Mouse (Mus musculus) embryonic facial prominence, embryonic 13.5 days (tissue): Measurements from ENCODE around the gene 4921539E11Rik. TPM values are rescaled to one million over a fixed set of nuclear protein-coding genes. Genes with fewer than 3 reads are reported as not detected.

Experiments
- ATAC-seq: fragments of 200-750 bp; cut with Nextera tagmentation; 2 replicates; pipeline ENCODE4 v1.8.0; 2017; ENCODE audit warnings: low read depth; ENCODE audit not compliant: insufficient number of reproducible peaks, insufficient read depth, low FRiP score, low TSS enrichment
- H3K27ac ChIP-seq: fragments of 300-500 bp; sonication (generic); 2 replicates; pipeline ENCODE4 v1.5.1; 2015; ENCODE audit warnings: moderate library complexity, mild to moderate bottlenecking, inconsistent platforms
- H3K27me3 ChIP-seq: fragments of 300-500 bp; sonication (generic); 2 replicates; pipeline ENCODE4 v1.6.1; 2015; ENCODE audit warnings: mild to moderate bottlenecking, inconsistent platforms
- H3K36me3 ChIP-seq: fragments of 300-500 bp; sonication (generic); 2 replicates; pipeline ENCODE4 v1.6.1; 2015; ENCODE audit warnings: mild to moderate bottlenecking, inconsistent platforms
- H3K4me1 ChIP-seq: fragments of 300-500 bp; sonication (generic); 2 replicates; pipeline ENCODE4 v1.6.1; 2015; ENCODE audit warnings: inconsistent platforms
- H3K4me2 ChIP-seq: fragments of 300-500 bp; sonication (generic); 2 replicates; pipeline ENCODE4 v1.6.1; 2015; ENCODE audit warnings: moderate library complexity, mild to moderate bottlenecking, inconsistent platforms
- H3K4me3 ChIP-seq: fragments of 300-500 bp; sonication (generic); 2 replicates; pipeline ENCODE4 v1.5.1; 2015; ENCODE audit warnings: mild to moderate bottlenecking, inconsistent platforms
- H3K9ac ChIP-seq: fragments of 300-500 bp; sonication (generic); 2 replicates; pipeline ENCODE4 v1.6.1; 2015; ENCODE audit warnings: mild to moderate bottlenecking, inconsistent platforms
- H3K9me3 ChIP-seq: fragments of 300-500 bp; sonication (generic); 2 replicates; pipeline ENCODE4 v1.6.1; 2016; ENCODE audit warnings: inconsistent platforms
- WGBS: fragments of 180-500 bp; shearing (Covaris S2); methylation state at CpG from one replicate; pipeline ENCODE4 v1.1.7; 2015; ENCODE audit warnings: mixed read lengths; 5-methylcytosine and 5-hydroxymethylcytosine counted together
- polyA plus RNA-seq: library from polyadenylated mRNA; unstranded; fragments of >200 nt; fragmentation: Nextera tagmentation; extraction: Ambion mirVana; gene quantifications from 2 replicates; pipeline ENCODE4 v1.2.1, GENCODE M21; 2015

The 4921539E11Rik gene
- polyA plus RNA-seq, 1 experiment from 2014 or later, result not detected

DNA sequence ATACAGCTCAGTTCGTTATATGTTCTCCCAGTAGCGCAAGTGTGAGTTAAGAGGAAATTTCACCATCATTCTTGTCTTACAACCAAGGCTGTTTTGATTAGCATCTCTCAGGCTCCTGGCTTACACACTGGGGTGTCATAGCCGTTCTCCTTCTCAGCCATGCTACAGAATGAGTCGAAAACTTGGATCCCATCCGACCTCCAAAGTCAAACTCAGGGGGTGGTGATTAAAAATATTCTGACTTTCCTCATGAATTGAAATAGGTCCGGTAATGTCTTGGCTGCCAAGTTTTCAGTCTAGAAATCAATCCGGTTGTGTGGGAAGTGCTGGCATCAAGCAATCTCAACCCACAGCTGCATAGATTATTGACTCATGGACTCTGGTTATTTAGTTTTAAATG, 2.3 kb downstream of the 4921539E11Rik start:
- Histone ChIP-seq H3K27me3 (no peaks in the 10 kb centered on the region), H3K4me3 (no peak overlapping the region), H3K4me1 (no peaks in the 10 kb centered on the region), H3K4me2 (no peak overlapping the region), H3K27ac (no peak overlapping the region), H3K9me3 (no peaks in the 10 kb centered on the region), H3K9ac (no peak overlapping the region), H3K36me3 (no peaks in the 10 kb centered on the region)
- 87% methylated on average over 7 of the region's 7 CpGs for WGBS
- ATAC-seq, result no peak

DNA sequence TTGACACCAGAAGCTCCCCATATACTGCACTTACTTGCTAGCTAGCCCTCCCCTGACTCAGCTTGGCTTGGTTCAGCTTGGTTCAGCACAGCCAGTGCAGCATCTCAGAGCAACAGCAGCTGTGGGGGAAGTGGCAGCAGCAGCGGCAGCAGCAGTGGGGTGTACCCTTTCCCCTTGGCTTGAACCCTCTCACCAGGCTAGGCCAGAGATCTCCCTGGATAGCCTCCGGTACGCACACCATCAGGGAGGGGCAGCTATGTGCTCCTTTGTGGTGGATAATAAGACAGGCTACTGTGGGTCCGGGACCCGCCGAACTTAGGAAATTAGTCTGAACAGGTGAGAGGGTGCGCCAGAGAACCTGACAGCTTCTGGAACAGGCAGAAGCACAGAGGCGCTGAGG, 17.6 kb downstream of the 4921539E11Rik start:
- H3K4me1 ChIP-seq, result no peaks in the 10 kb centered on the region
- H3K36me3 ChIP-seq, result no peaks in the 10 kb centered on the region
- ATAC-seq, result no peak
- H3K9me3 ChIP-seq, result no peaks in the 10 kb centered on the region
- H3K27me3 ChIP-seq, result no peaks in the 10 kb centered on the region
- H3K4me2 ChIP-seq, result no peak overlapping the region
- no peak overlapping the region for H3K9ac ChIP-seq
- no peak overlapping the region for H3K4me3 ChIP-seq
- H3K27ac ChIP-seq, result no peak overlapping the region
- WGBS, result 73% methylated on average over 8 of the region's 8 CpGs

DNA sequence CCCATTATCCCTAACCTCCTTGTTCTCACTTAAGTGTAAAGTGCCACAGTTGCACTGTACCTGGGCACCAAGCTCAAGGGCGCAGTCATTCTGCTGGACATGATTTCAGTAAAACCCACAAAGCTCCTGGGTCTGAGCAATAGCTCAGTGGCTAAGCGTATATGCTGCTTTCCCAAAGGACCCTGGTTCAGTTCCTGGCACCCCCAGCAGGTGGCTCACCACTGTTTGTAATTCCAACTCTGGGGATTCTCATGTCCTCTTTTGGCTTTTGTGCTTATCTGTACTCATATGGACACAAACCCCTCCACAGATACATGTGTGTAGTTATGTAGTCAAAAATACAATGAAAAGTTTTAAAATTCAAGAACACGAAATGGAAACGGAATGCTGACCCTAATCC, 21.3 kb downstream of the 4921539E11Rik start:
- no peaks in the 10 kb centered on the region for H3K9me3 ChIP-seq
- ATAC-seq, result no peak
- WGBS, result 86% methylated on average over 4 of the region's 4 CpGs
- no peak overlapping the region for H3K4me3 ChIP-seq
- no peak overlapping the region for H3K4me2 ChIP-seq
- H3K36me3 ChIP-seq, result no peaks in the 10 kb centered on the region
- H3K9ac ChIP-seq, result no peak overlapping the region
- H3K27me3 ChIP-seq, result no peaks in the 10 kb centered on the region
- H3K27ac ChIP-seq, result no peak overlapping the region
- no peaks in the 10 kb centered on the region for H3K4me1 ChIP-seq

DNA sequence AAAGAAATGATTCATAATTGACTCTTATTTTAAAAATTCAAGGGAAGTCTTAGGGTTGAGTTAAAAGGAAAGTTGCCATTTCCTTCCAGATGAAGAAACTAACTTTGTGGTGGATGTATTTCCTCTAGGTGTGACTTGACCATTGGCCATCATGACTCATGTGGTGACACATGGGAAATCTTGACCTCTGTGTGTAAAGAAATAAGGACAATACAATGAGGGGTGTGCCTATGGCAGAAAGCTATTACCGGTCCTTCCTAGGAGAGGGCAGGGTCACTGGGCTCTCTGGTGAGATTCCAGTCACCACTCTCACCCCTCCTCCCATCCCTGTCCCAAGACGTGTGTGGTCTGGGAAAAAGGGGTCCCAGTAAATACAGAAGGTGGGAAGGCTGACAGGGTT, 25.5 kb downstream of the 4921539E11Rik start:
- no peak for ATAC-seq
- 56% methylated on average over 2 of the region's 2 CpGs for WGBS
- no peaks in the 10 kb centered on the region for H3K4me1 ChIP-seq
- no peak overlapping the region for H3K9ac ChIP-seq
- H3K27ac ChIP-seq, result no peak overlapping the region
- H3K4me2 ChIP-seq, result no peak overlapping the region
- no peaks in the 10 kb centered on the region for H3K9me3 ChIP-seq
- H3K36me3 ChIP-seq, result no peaks in the 10 kb centered on the region
- no peaks in the 10 kb centered on the region for H3K27me3 ChIP-seq
- H3K4me3 ChIP-seq, result no peak overlapping the region

DNA sequence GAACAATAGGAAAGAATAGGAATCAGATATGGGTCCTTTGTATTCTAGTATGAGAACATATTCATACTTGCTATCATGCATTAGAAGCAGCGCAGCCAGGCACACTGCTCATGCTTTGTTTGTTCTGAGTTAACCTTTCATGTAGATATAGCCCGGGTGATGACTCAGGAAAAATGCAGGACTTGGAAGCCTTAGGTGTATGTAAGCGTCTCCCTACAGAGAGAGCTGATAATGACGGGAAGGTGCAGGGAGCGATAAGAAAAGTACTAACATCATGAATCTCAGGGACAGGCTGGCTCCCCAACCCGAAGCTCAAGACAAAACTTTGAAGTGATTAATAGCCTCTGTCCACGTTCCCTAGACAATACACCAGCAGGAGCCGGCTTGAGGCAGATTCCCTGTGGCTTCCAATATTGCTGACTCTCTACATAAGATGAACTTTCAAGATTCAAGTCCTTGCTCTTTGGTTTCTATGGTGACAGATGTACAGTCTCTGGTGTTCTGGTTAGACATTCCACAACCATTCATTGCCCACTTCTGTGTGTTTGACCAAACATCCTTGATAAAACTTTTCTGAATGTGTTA, 26.8 kb downstream of the 4921539E11Rik start:
- no peak for ATAC-seq

DNA sequence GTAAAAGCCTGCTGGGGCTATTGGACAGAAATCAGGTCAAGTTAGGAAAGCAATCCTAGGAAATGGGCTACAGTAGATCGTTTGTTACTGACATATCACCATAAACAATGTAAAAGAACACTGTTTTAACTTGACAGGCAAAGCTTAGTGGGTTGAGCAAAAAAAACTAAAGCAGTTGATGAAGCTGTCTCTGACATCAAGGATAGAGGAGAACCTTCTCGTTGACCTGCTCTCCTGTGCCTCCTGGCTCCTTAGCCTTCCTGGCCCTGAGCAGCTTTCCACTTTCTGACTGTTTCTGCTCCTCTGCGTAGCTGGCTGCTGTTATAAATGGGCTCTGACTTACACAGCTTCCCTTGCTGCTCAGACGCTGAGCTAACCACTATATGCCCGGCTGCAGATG, 27.3 kb downstream of the 4921539E11Rik start:
- no peak for ATAC-seq
- Histone ChIP-seq H3K27me3 (no peaks in the 10 kb centered on the region), H3K9me3 (no peaks in the 10 kb centered on the region), H3K27ac (no peak overlapping the region), H3K4me1 (no peaks in the 10 kb centered on the region), H3K9ac (no peak overlapping the region), H3K36me3 (no peaks in the 10 kb centered on the region), H3K4me3 (no peak overlapping the region), H3K4me2 (no peak overlapping the region)
- WGBS, result 79% methylated on average over 5 of the region's 5 CpGs

More for the DNA sequence above, 26.8 kb downstream of the 4921539E11Rik start:
- Histone ChIP-seq H3K9ac (no peak overlapping the region), H3K4me2 (no peak overlapping the region), H3K36me3 (no peaks in the 10 kb centered on the region), H3K27me3 (no peaks in the 10 kb centered on the region), H3K27ac (no peak overlapping the region), H3K4me1 (no peaks in the 10 kb centered on the region), H3K4me3 (no peak overlapping the region), H3K9me3 (no peaks in the 10 kb centered on the region)
- 59% methylated on average over 8 of the region's 8 CpGs for WGBS

DNA sequence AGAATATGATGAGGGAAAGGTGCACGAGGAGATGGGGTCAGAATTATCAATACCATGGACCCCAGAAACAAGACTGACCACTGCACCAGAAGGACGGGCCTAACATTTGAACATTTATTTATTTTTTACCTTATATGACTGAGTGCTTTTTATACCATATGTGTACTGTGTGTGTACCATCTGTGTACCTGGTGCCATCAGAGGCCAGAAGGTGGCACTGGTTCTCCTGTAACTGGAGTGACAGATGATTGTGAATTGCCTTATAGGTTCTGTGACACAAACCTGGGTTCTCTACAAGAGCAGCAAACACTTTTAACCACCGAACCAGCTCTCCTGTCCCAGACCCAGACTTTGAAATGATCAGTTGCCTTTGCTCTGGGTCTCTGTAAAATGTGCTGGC, 31.8 kb downstream of the 4921539E11Rik start:
- ATAC-seq, result no peak
- WGBS, result 83% methylated on average over 3 of the region's 3 CpGs

DNA sequence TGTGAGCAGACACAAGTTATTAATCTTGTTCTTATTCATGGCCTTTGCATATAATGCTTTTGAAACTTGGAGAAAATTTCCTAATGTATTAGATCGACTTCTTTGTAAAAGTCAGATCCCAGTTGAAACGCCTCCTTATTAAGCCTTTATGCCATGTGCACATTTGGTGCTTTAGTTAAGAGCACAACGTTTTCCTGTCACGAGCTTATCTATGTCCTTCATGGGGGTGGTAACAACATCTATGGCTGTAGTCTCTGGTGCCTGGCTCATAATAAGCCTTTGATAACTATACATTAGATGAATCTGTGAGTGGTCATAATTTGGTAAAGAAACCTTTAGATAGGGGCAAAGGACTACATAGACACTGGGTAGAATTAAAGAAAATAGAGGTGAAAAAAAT, 36.8 kb downstream of the 4921539E11Rik start:
- no peak for ATAC-seq
- Histone ChIP-seq H3K27ac (no peak overlapping the region), H3K4me3 (no peak overlapping the region), H3K4me2 (no peak overlapping the region), H3K4me1 (no peaks in the 10 kb centered on the region), H3K9me3 (no peaks in the 10 kb centered on the region), H3K36me3 (no peaks in the 10 kb centered on the region), H3K9ac (no peak overlapping the region), H3K27me3 (no peaks in the 10 kb centered on the region)
- 83% methylated on average over 4 of the region's 4 CpGs for WGBS

More for the DNA sequence above, 31.8 kb downstream of the 4921539E11Rik start:
- H3K9me3 ChIP-seq, result no peaks in the 10 kb centered on the region
- H3K36me3 ChIP-seq, result no peaks in the 10 kb centered on the region
- no peaks in the 10 kb centered on the region for H3K27me3 ChIP-seq
- H3K4me1 ChIP-seq, result no peaks in the 10 kb centered on the region
- H3K9ac ChIP-seq, result no peak overlapping the region
- H3K4me3 ChIP-seq, result no peak overlapping the region
- no peak overlapping the region for H3K27ac ChIP-seq
- no peak overlapping the region for H3K4me2 ChIP-seq

DNA sequence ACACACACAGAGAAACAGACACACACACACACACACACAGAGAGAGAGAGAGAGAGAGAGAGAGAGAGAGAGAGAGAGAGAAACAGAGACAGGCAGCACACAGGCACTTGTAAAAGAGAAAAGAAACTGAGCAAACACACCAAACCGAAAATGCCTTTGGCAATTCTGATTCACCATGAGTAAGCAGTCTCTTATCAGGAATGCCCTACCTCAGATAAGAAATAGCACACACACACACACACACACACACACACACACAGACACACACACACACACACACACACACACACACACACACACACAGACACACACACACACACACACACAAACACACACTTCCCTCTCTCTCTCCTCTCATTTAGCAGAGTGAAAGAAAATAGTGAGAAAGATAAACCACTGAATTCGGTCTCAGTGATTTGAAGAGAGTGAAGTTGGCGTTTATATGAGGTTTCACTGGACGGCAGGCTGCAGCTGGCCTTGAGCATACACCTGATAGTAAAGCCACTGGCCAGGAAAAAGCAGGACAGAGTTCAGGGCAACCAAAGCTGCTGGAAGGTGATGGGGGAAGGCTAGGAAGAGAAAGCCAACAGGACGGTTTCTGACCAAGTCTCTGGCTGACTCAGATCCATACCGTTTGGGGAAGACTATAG, 41.1 kb downstream of the 4921539E11Rik start:
- ATAC-seq, result no peak
- H3K9me3 ChIP-seq, result no peaks in the 10 kb centered on the region
- H3K27ac ChIP-seq, result no peak overlapping the region
- no peak overlapping the region for H3K9ac ChIP-seq
- H3K4me3 ChIP-seq, result no peak overlapping the region
- 62% methylated on average over 6 of the region's 6 CpGs for WGBS
- no peaks in the 10 kb centered on the region for H3K27me3 ChIP-seq
- no peaks in the 10 kb centered on the region for H3K36me3 ChIP-seq
- H3K4me2 ChIP-seq, result no peak overlapping the region
- H3K4me1 ChIP-seq, result no peaks in the 10 kb centered on the region

DNA sequence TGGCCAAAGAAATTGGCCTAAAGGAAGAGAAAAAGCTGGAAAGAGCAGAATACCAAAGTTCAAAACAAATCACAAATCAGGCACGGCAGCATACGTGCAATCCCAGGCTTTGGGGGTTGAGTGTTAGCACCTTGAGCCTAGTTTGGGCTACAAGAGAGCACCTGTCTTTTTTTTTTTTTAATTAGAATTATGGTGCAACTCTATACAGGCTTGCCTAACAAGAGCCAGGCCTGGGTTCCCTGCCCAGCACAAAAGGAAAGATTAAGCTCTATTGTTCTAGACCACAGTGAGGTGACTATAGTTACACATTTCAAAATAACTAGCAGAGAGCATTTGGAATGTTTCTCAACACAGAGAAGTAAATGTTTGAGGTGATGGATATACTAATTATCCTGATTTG, 42.9 kb downstream of the 4921539E11Rik start:
- Histone ChIP-seq H3K4me3 (no peak overlapping the region), H3K27me3 (no peaks in the 10 kb centered on the region), H3K36me3 (no peaks in the 10 kb centered on the region), H3K27ac (no peak overlapping the region), H3K9ac (no peak overlapping the region), H3K4me1 (no peaks in the 10 kb centered on the region), H3K4me2 (no peak overlapping the region), H3K9me3 (no peaks in the 10 kb centered on the region; the same call in 1 of the 2 replicates)
- no peak for ATAC-seq
- WGBS, result 74% methylated on average over 2 of the region's 2 CpGs

DNA sequence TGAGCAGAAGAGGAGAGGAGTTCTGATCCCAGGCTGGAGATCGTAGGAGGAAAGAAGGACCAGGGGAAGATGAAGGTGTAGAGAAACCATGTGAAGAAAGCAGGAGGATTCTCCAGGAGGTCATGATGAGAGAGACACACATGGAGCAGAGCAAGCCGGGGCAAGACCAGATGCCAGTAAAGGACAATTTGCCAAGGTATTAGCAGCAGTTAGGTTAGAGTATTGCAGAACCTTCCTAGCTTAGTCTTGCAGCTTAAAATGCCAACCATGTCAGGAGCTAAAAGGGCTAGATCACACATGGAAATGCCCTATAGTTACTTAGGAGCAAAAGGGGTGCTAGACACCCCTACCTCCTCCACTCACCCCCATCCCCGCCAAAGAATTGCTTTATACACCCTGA, 43.4 kb downstream of the 4921539E11Rik start:
- Histone ChIP-seq H3K36me3 (no peaks in the 10 kb centered on the region), H3K9ac (no peak overlapping the region), H3K4me2 (no peak overlapping the region), H3K4me3 (no peak overlapping the region), H3K27ac (no peak overlapping the region), H3K4me1 (no peaks in the 10 kb centered on the region), H3K9me3 (no peaks in the 10 kb centered on the region; the same call in 1 of the 2 replicates), H3K27me3 (no peaks in the 10 kb centered on the region)
- WGBS, result 72% methylated on average over 3 of the region's 3 CpGs
- ATAC-seq, result no peak

DNA sequence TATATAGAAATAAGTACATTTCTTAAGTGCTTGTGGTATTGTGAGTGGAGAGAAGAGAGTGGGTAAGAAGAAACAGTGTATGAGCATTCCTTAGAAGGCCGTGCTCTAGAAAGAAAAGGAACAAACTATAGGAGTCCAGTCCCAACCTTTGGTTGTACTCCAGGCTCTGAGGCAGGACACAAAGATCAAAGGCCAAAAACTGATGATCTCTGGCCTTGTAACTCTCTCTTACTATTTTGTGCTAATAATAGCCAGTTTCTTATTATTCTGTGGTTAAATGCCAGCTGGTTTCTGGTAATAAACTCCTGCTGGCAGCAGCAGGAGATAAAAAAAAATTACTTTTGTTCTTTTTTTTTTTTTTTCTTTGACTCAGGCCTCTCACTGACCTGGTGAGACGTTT, 58.5 kb downstream of the 4921539E11Rik start:
- 39% methylated on average over 2 of the region's 2 CpGs for WGBS
- Histone ChIP-seq H3K4me2 (no peak overlapping the region), H3K9me3 (peaks cover 3% of the 10 kb centered on the region; the same call in 1 of the 2 replicates), H3K9ac (no peak overlapping the region), H3K4me1 (no peaks in the 10 kb centered on the region), H3K4me3 (no peak overlapping the region), H3K36me3 (no peaks in the 10 kb centered on the region), H3K27ac (no peak overlapping the region), H3K27me3 (no peaks in the 10 kb centered on the region)
- no peak for ATAC-seq
